Mouse (Mus musculus): ENCODE measurements around the gene Clasp1.

Gene Clasp1

GRCm38 (mm10) chr1:118388757-118389453 is at the start of gene Clasp1:
Clasp1 (plus strand) TSS chr1:118389058.
- peak; percentile 91 to 95 for DNase-seq

GRCm38 (mm10) chr1:118343649-118344435 is 45.0 kb upstream of the Clasp1 start:
- no peak for DNase-seq

- no peak for DNase-seq
These were observed 38.9 kb upstream of the Clasp1 start for GRCm38 (mm10) chr1:118349922-118350321.

GRCm38 (mm10) chr1:118359071-118359761 is 29.6 kb upstream of the Clasp1 start:
- DNase-seq: no peak

- peak; percentile 40 to 48 for DNase-seq
These were observed 20.9 kb upstream of the Clasp1 start for GRCm38 (mm10) chr1:118367970-118368369.

GRCm38 (mm10) chr1:118368721-118369461 is 20.0 kb upstream of the Clasp1 start:
- DNase-seq: no peak

GRCm38 (mm10) chr1:118377784-118378183 is 11.1 kb upstream of the Clasp1 start:
- no peak for DNase-seq

- DNase-seq: no peak
These were observed 8.6 kb upstream of the Clasp1 start for GRCm38 (mm10) chr1:118380105-118380786.

GRCm38 (mm10) chr1:118388127-118388756 is 616 bp upstream of the Clasp1 start:
- peak; percentile 83 for DNase-seq

GRCm38 (mm10) chr1:118389454-118390265 is 802 bp downstream of the Clasp1 start:
- DNase-seq: no peak

GRCm38 (mm10) chr1:118390266-118390660 is 1.4 kb downstream of the Clasp1 start:
- no peak for DNase-seq

GRCm38 (mm10) chr1:118390871-118391387 is 2.1 kb downstream of the Clasp1 start:
- DNase-seq: peak in 1 of 2 experiments; percentile 13

- DNase-seq: no peak
These were observed 3.4 kb downstream of the Clasp1 start for GRCm38 (mm10) chr1:118392246-118392645.

- DNase-seq: no peak
These were observed 5.1 kb downstream of the Clasp1 start for GRCm38 (mm10) chr1:118393916-118394315.

GRCm38 (mm10) chr1:118397866-118398265 is 9.0 kb downstream of the Clasp1 start:
- DNase-seq: no peak

GRCm38 (mm10) chr1:118398567-118398966 is 9.7 kb downstream of the Clasp1 start:
- peak; percentile 24 for DNase-seq

- DNase-seq: peak; percentile 2 to 19
These were observed 10.9 kb downstream of the Clasp1 start for GRCm38 (mm10) chr1:118399625-118400310.

GRCm38 (mm10) chr1:118401991-118402390 is 13.1 kb downstream of the Clasp1 start:
- DNase-seq: no peak

- DNase-seq: no peak
These were observed 13.7 kb downstream of the Clasp1 start for GRCm38 (mm10) chr1:118402556-118402955.

GRCm38 (mm10) chr1:118402966-118403365 is 14.1 kb downstream of the Clasp1 start:
- no peak for DNase-seq

All from B cell, adult 2 months (primary cell).